Mouse (Mus musculus): ENCODE measurements around the gene Far2. TPM values are rescaled to one million over a fixed set of nuclear protein-coding genes. Genes with fewer than 3 reads are reported as not detected.

The Far2 gene
- total RNA-seq, 2 experiments from 2014 or later = 19.6 to 20.1 TPM

DNA sequence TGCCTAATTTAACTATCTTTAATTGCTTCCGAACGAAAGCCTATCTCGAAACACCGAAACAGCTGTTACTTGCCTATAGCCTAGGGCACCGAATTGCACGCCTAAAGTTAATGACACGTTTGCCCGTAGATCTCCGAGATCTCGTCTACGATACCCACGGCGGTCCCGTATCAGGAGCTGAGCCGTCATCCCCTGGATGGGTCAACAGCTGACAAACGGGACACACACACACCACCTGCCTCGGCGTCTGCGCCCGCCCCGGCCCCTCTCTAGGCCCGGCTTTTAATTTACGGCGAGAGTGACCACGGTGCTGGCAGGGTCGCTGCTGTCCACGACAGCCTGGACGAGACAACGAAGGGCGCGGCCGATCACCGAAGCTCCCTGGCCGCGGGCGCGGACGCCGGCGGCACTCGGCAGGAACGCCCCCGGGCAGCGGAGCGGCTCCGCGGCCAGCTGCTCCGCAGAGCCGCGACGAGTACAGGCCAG is 164.4 kb downstream of the Far2 start:
- intact Hi-C loops (cut with DNase I) = loop anchor here (5.0 to 10.0 kb wide), 3 partner anchors 543 to 703 kb away; partner anchors contain the start of gene Ipo8
- DNase-seq (ENCODE audit: low spot score in 2 of 2) = no peak

DNA sequence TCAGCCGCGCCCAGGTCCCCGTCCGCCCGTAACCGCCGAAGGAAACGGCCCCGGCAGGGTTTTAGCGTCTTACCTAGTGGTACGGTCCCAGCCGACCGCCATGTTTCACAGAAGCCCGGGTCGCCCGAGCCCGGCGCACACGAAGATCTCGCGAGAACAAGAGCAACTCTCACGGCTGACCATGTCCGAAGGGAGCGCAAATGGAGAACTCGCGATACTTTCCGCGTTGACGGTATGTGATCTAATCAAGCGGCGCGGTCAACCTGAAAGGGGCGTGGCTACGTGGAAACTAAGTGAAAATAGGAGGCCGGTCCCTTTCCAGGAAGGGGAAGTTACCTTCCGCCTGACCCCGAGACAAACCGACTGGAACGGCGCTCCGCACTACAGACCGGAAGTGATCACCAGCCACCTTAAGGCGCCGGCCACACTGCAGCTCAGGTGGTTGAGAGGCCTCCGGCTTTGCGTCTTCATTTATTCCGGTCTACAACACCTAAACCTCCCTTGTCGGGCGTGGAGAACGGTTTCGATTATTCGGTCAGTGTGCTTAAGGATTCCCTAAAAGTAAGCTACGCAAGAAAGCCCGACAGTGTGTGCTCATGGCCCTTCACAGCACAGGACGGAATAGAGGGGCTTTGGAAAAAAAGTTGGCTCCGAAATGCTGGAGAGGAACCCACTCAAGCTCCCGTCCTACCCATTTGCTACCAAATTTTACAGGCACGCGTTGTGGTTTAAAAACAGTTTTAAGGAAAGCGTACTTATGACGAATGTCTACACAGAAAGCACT is 165.0 kb downstream of the Far2 start, which contains the start of gene Ergic2:
Gene Ergic2 (minus strand): TSS at position 478 of the 784 bp plus-strand sequence.
- DNase-seq (ENCODE audit: low spot score in 2 of 2) = peak; percentile 97 to 99
- intact Hi-C loops (cut with DNase I) = loop anchor here (5.0 to 10.0 kb wide), 3 partner anchors 543 to 703 kb away; partner anchors contain the start of gene Ipo8

DNA sequence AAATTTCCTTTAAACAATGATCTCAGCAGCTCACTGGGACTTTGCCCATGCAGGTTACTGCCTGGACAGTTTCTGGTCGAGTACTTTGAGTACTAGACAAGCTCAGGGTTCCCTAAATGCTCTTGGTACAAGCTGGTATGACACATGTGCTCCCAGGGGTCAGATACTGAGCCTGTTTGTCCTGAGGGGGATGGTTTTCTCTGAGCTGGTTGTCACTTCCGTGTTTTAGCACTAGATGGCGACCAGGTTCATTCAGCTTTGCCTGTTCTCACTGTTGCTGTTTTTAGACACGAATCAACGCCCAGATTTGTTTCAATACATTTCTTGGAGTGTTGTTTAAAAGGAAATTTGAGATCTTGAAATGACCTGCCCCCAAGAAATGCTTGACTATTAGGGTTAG is 167.7 kb downstream of the Far2 start:
- intact Hi-C loops (cut with DNase I) = loop anchor here (5.0 to 10.0 kb wide), 3 partner anchors 540 to 700 kb away; partner anchors contain the start of gene Ipo8
- peak in 1 of 2 experiments; percentile 43 for DNase-seq (ENCODE audit: low spot score in 2 of 2)

DNA sequence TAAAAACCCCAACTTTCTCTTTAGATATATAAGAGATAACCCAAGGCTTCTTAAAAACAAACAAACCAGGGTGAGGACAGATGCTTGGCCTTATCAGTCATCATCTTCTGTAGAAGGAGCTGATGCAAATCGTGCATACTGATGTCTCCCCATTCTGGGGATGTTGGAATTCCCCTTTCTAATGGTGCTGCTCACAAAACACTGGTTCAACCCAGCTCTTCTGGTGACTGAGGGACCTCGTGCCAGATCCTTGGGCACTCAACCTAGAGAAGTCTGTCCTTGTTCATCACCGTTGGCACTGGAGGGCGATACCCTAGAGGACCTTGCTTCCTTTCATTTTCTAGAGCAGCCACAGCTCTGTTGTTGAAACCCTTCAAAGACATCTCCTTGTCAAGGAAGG is 169.7 kb downstream of the Far2 start:
- no peak for DNase-seq (ENCODE audit: low spot score in 2 of 2)
- intact Hi-C loops (cut with DNase I) = loop anchor here (10.0 kb wide), 2 partner anchors 538 to 698 kb away; no protein-coding TSS in a partner anchor

DNA sequence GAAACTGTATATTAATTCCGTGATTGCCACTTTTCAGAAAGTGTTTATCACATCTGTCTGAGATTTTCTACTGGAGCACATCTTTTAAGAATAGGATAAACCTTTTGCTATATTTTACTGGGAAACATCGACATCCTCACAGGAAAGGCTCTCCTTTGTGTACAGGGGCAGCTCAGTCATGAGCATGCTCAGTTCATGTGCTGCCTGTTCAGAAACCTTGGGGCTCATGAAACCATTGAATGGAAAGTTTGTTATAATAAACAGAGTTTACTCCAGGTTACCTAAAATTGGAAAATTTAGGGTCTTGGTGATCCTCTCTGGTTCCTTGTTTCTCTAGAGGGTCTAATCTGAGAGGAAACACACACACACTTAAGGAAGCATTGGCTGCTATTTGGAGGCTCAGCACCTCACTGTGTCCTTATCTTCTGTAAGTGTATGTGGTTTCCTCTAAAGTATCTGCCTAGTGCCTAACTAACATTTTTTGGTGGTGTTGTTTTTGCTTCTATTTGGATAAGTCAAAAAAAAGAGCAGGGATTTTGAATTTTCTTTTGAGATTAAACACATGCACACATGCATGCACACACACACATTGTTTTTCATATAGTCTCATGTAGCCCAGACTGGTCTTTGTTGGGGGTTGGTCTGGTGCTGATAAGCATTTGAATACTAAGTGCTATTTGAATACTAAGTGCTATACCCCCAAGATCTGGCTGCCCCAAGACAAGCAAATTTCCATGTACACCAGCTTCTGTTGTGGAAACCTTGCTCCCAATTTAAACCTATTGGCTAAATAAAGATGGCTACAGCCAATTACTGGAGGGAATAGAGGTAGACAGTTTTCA is 171.4 kb downstream of the Far2 start:
- DNase-seq (ENCODE audit: low spot score in 2 of 2) = no peak
- intact Hi-C loops (cut with DNase I) = loop anchor here (10.0 kb wide), 2 partner anchors 536 to 696 kb away; no protein-coding TSS in a partner anchor

DNA sequence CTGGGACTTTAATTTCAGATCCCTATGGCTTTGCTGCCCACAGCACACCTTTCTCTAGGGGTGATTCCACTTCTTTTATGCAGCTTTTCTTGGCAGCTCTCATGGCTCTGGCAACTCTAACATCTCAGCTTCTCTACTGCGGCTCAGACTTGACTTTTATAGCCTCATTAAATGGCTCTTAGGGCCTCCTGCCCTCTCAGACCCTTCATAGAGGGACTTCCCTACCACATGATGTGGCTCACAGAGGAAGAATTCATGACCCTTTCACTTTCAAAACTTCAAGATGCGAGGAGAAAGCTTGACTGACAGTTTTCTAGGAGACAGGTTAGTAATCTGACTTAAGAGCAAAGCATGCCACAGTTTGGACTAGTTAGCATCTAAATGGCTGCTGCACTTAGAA is 175.6 kb downstream of the Far2 start:
- no peak for DNase-seq (ENCODE audit: low spot score in 2 of 2)
- intact Hi-C loops (cut with DNase I) = no loop called here

DNA sequence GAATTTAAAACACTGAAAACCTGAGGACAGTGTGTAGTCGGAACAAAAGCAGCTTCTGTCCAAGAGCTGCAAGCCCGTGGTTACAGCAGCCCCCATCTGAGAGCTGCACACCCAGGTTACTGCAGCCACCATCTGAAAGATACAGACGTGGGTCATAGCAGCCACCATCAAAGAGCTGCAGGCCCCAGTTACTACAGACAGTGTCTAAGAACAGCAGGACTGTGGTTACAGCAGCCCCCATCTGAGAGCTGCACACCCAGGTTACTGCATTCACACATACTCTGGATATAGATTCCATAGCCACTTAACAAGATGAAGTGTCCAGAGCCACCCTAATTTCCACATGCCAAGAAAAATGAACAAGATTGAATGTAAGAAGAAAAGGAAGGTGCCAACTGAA is 180.5 kb downstream of the Far2 start:
- intact Hi-C loops (cut with DNase I) = no loop called here
- DNase-seq (ENCODE audit: low spot score in 2 of 2) = no peak

Other genes starting within 250 kb of the Far2 start
- gene Ergic2, start 165.1 kb downstream of the Far2 start, total RNA-seq (2021) = 10 to 100 TPM; 68.3 to 75.3 TPM